Comparison of ENCODE assay signal across 16 mouse cellular contexts in genomic region chr8:127263457-127263856, GRCm38 (mm10).
"Had no signal": no experiment of that assay in that cellular context is flagged by ENCODE, and none has a peak within 500 bp of the region (broad histone marks: within the 10 kb centered on the region; RNA-seq: fewer than 3 reads in every experiment).

No protein-coding gene starts in this region.

- H3K36me3 ChIP-seq: limb, embryonic 12.5 days; liver, embryonic 15.5 days; midbrain, embryonic 12.5 days; neural tube, embryonic 15.5 days had no signal

- H3K9ac ChIP-seq: limb, embryonic 12.5 days; liver, embryonic 15.5 days; midbrain, embryonic 12.5 days; neural tube, embryonic 15.5 days had no signal

- H3K27me3 ChIP-seq: limb, embryonic 12.5 days; liver, embryonic 15.5 days; neural tube, embryonic 15.5 days had no signal

- DNase-seq: kidney, adult 9 months; kidney, postnatal 4 days; liver; lung, adult 2 months; lung, postnatal 4 days; right cerebral cortex, postnatal 4 days; spleen, adult 18-20 months; thymus, adult 2 months; thymus, postnatal 36 days had no signal

- ATAC-seq: intestine, postnatal 0 days; lung, postnatal 0 days had no signal

- H3K27ac ChIP-seq: layer of hippocampus, adult 2 months; limb, embryonic 12.5 days; liver, embryonic 15.5 days; midbrain, embryonic 12.5 days; neural tube, embryonic 15.5 days had no signal

- H3K4me3 ChIP-seq: layer of hippocampus, adult 2 months; limb, embryonic 12.5 days; liver, embryonic 15.5 days; midbrain, embryonic 12.5 days; neural tube, embryonic 15.5 days had no signal

- H3K9me3 ChIP-seq: liver, embryonic 15.5 days; neural tube, embryonic 15.5 days had no signal

- H3K4me2 ChIP-seq: limb, embryonic 12.5 days; liver, embryonic 15.5 days; midbrain, embryonic 12.5 days; neural tube, embryonic 15.5 days had no signal
